Mouse (Mus musculus) CH12.LX (cell line): ENCODE measurements around the gene Fmo4. TPM values are rescaled to one million over a fixed set of nuclear protein-coding genes. Genes with fewer than 3 reads are reported as not detected.

Experiments used
- DNase-seq: peaks from one replicate; pipeline ENCODE4 v3.0.0-alpha.2; 2013; ENCODE audit errors: extremely low read depth
- H3K27ac ChIP-seq: 2 replicates; pipeline ENCODE4 v1.5.1; 2012; ENCODE audit warnings: low read depth, mild to moderate bottlenecking, control low read depth, moderate library complexity; ENCODE audit not compliant: insufficient read depth
- H3K27me3 ChIP-seq: replicated peaks from 2 replicates; pipeline ENCODE3; 2012; ENCODE audit warnings: inconsistent platforms
- H3K36me3 ChIP-seq, 2 experiments: replicated peaks in 1 of 2; 2 replicates each; pipeline versions ENCODE3 to v1.6.1; 2012; ENCODE audit warnings: inconsistent platforms in 1 of 2, low read length in 1 of 2, mild to moderate bottlenecking in 1 of 2, mixed read lengths in 1 of 2, moderate library complexity in 1 of 2; ENCODE audit not compliant: control insufficient read depth in 1 of 2, insufficient read depth in 1 of 2
- H3K4me1 ChIP-seq, 2 experiments: 2 replicates each; pipeline ENCODE4 v1.6.1; 2012; ENCODE audit warnings: inconsistent platforms in 1 of 2, moderate library complexity in 1 of 2; ENCODE audit not compliant: insufficient read depth in 2 of 2, control insufficient read depth in 1 of 2
- H3K4me2 ChIP-seq: 2 replicates; pipeline ENCODE4 v1.6.1; 2012; ENCODE audit warnings: low read depth, mild to moderate bottlenecking, control low read depth; ENCODE audit not compliant: poor library complexity, insufficient read depth, severe bottlenecking
- H3K4me3 ChIP-seq, 3 experiments: fragments of 150-350 bp in 1 of 3; sonication (generic) in 1 of 3; replicated peaks in 1 of 3; 2 replicates each; pipeline versions ENCODE3 to v1.5.1; 2011 to 2012; ENCODE audit warnings: low read depth in 2 of 3, low read length in 2 of 3, mild to moderate bottlenecking in 2 of 3, moderate library complexity in 2 of 3, control low read depth in 1 of 3, improper control_type of control experiment in 1 of 3, inconsistent platforms in 1 of 3, mixed read lengths in 1 of 3; ENCODE audit not compliant: poor library complexity in 1 of 3
- H3K79me2 ChIP-seq: replicated peaks from 2 replicates; pipeline ENCODE4 v1.6.1; 2012; ENCODE audit warnings: mild to moderate bottlenecking, moderate library complexity; ENCODE audit not compliant: control insufficient read depth, poor library complexity, insufficient read depth, severe bottlenecking; ENCODE audit errors: extremely low read depth
- H3K9ac ChIP-seq: 2 replicates; pipeline ENCODE4 v1.6.1; 2012; ENCODE audit warnings: low read depth, mild to moderate bottlenecking, control low read depth, moderate library complexity; ENCODE audit not compliant: insufficient read depth
- H3K9me3 ChIP-seq: replicated peaks from 2 replicates; pipeline ENCODE3; 2012; ENCODE audit warnings: low read length, inconsistent platforms, mixed read lengths
- CHD1 ChIP-seq: IDR thresholded peaks from 2 replicates; pipeline ENCODE4 v1.6.1; 2012; ENCODE audit warnings: low read depth, low read length, improper control_type of control experiment, inconsistent platforms
- CTCF ChIP-seq, 2 experiments: IDR thresholded peaks in 1 of 2; conservative IDR thresholded peaks in 1 of 2; 2 replicates each; pipeline ENCODE4 v1.5.1; 2011 to 2012; ENCODE audit warnings: low read depth in 2 of 2, low read length in 2 of 2, improper control_type of control experiment in 1 of 2, inconsistent platforms in 1 of 2, mild to moderate bottlenecking in 1 of 2, moderate library complexity in 1 of 2
- ELF1 ChIP-seq: IDR thresholded peaks from 2 replicates; pipeline ENCODE4 v1.6.1; 2014; ENCODE audit warnings: low read depth, mild to moderate bottlenecking, inconsistent platforms, low read length, improper control_type of control experiment
- EP300 ChIP-seq: IDR thresholded peaks from 2 replicates; pipeline ENCODE4 v1.6.1; 2011; ENCODE audit warnings: low read length, improper control_type of control experiment
- ETS1 ChIP-seq: conservative IDR thresholded peaks from 2 replicates; pipeline ENCODE4 v1.6.1; 2012; ENCODE audit warnings: low read depth, mild to moderate bottlenecking, inconsistent platforms, low read length, improper control_type of control experiment, moderate library complexity
- GABPA ChIP-seq: IDR thresholded peaks from 2 replicates; pipeline ENCODE4 v1.6.1; 2012; ENCODE audit warnings: low read depth, low read length, improper control_type of control experiment, inconsistent platforms; ENCODE audit not compliant: insufficient replicate concordance
- HCFC1 ChIP-seq: IDR thresholded peaks from 2 replicates; pipeline ENCODE4 v1.6.1; 2012; ENCODE audit warnings: low read depth, mild to moderate bottlenecking, inconsistent platforms, low read length, improper control_type of control experiment
- MAX ChIP-seq: IDR thresholded peaks from 2 replicates; pipeline ENCODE4 v1.6.1; 2011; ENCODE audit warnings: low read length, improper control_type of control experiment
- MAZ ChIP-seq: IDR thresholded peaks from 2 replicates; pipeline ENCODE4 v1.6.1; 2012; ENCODE audit warnings: low read depth, mild to moderate bottlenecking, inconsistent platforms, low read length, improper control_type of control experiment, moderate library complexity
- MEF2A ChIP-seq: IDR thresholded peaks from 2 replicates; pipeline ENCODE4 v1.6.1; 2014; ENCODE audit warnings: low read depth, mild to moderate bottlenecking, inconsistent platforms, low read length, improper control_type of control experiment, borderline replicate concordance
- NELFE ChIP-seq: IDR thresholded peaks from 2 replicates; pipeline ENCODE4 v1.6.1; 2011; ENCODE audit warnings: low read depth, low read length, improper control_type of control experiment
- POLR2AphosphoS2 ChIP-seq: IDR thresholded peaks from 2 replicates; pipeline ENCODE4 v1.6.1; 2011; ENCODE audit warnings: low read depth, low read length, improper control_type of control experiment
- RAD21 ChIP-seq: IDR thresholded peaks from 2 replicates; pipeline ENCODE4 v1.6.1; 2011; ENCODE audit warnings: low read depth, mild to moderate bottlenecking, low read length, improper control_type of control experiment, moderate library complexity
- TBP ChIP-seq: conservative IDR thresholded peaks from 2 replicates; pipeline ENCODE4 v1.6.1; 2011; ENCODE audit warnings: low read depth, low read length, improper control_type of control experiment
- USF1 ChIP-seq: IDR thresholded peaks from 2 replicates; pipeline ENCODE4 v1.6.1; 2014; ENCODE audit warnings: low read depth, mild to moderate bottlenecking, inconsistent platforms, low read length, improper control_type of control experiment
- USF2 ChIP-seq: conservative IDR thresholded peaks from 2 replicates; pipeline ENCODE4 v1.6.1; 2011; ENCODE audit warnings: low read depth, low read length, improper control_type of control experiment
- ZKSCAN1 ChIP-seq: IDR thresholded peaks from 2 replicates; pipeline ENCODE4 v1.6.1; 2012; ENCODE audit warnings: low read depth, inconsistent platforms, low read length, improper control_type of control experiment, borderline replicate concordance
- ZMIZ1 ChIP-seq: IDR thresholded peaks from 2 replicates; pipeline ENCODE4 v1.6.1; 2012; ENCODE audit warnings: low read depth, mild to moderate bottlenecking, inconsistent platforms, low read length, improper control_type of control experiment
- ZNF384 ChIP-seq: IDR thresholded peaks from 2 replicates; pipeline ENCODE4 v1.6.1; 2012; ENCODE audit warnings: low read depth, low read length, improper control_type of control experiment, inconsistent platforms
- dilution Hi-C: fragments of 300-500 bp; cut with MboI; formaldehyde crosslinking; loops from 2 replicates; pipeline ENCODE4 v1.14.3; 2020; ENCODE audit warnings: low sequenced_read_pairs; ENCODE audit not compliant: extremely low pct_unique_long_range_greater_than_20kb, extremely low pct_ligation_motif_present
- in situ Hi-C: fragments of 300-500 bp; cut with MboI; formaldehyde crosslinking; loops from 3 replicates; pipeline ENCODE4 v1.14.3; 2019; ENCODE audit warnings: low sequenced_read_pairs, low pct_ligation_motif_present, low pct_unique_long_range_greater_than_20kb, mixed read lengths
- polyA plus RNA-seq: library from polyadenylated mRNA; unstranded; fragments of >175 nt; gene quantifications from 2 replicates; pipeline ENCODE4 v1.2.1, GENCODE M21; 2012; ENCODE audit warnings: low read depth; ENCODE audit not compliant: insufficient read length
- total RNA-seq, 2 experiments: library from RNA; depleted of rRNA; stranded (reverse); fragments of 300-350 nt in 1 of 2; fragments of >200 nt in 1 of 2; gene quantifications; 2 replicates each; pipeline ENCODE4 v1.2.3; 2012 to 2014

Fmo4 gene
- total and polyA plus RNA-seq, 3 experiments = not detected

DNA sequence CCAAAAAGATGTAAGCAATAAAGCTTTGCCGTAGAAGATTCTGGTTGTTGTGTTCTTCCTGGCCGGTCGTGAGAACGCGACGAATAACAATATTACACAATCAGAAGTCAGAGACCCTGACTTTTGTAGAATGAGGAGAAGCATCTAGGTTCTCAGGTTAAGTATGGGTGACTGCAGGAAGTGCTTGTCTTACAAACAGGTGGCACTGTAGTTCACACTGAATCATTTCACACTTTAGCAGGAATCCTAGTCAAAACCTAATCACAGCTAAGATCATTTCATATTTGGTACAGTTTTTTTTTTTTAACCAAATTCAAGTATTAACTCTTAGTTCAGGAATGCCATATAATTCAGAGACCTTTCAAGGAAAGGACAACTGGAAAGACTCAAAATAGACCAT lies 33.8 kb upstream of the Fmo4 start:
- in situ Hi-C loops (no loop called here), dilution Hi-C loops (no loop called here)
- H3K4me1 ChIP-seq = no peaks in the 10 kb centered on the region
- TF ChIP-seq USF1 = no peak
- no peak for TF ChIP-seq MAX
- TF ChIP-seq ETS1 = no peak
- TF ChIP-seq HCFC1 = no peak
- no peak for TF ChIP-seq ZKSCAN1
- no peak for TF ChIP-seq ELF1
- no peak for TF ChIP-seq TBP
- TF ChIP-seq POLR2AphosphoS2 = no peak
- no peak overlapping the region for H3K9ac ChIP-seq
- H3K9me3 ChIP-seq = no peaks in the 10 kb centered on the region
- no peak overlapping the region for H3K4me3 ChIP-seq
- no peak overlapping the region for H3K4me2 ChIP-seq
- H3K27me3 ChIP-seq = no peaks in the 10 kb centered on the region
- no peak for DNase-seq
- H3K27ac ChIP-seq = no peak overlapping the region
- H3K79me2 ChIP-seq = no peaks in the 10 kb centered on the region
- no peaks in the 10 kb centered on the region for H3K36me3 ChIP-seq

DNA sequence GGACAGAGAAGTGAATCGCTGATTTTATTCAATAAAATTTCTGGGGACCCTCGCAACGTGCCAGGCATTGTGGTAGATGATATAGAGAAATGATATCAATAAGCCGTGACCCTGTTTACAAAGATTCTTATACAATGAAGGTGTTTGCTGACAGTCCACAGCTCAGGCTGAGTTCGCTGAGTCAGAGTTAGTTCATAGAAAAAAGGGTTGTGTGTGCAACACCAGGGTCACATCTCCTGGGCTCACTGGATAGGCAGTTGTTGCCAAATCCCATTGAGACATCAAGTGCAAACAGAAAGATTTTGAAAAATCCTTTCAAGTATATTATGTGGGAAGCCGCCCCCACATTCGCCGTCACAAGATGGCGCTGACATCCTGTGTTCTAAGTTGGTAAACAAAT lies 26.4 kb upstream of the Fmo4 start:
- Histone ChIP-seq H3K4me3 (no peak overlapping the region), H3K4me2 (no peak overlapping the region), H3K4me1 (no peaks in the 10 kb centered on the region), H3K9me3 (no peaks in the 10 kb centered on the region), H3K27me3 (no peaks in the 10 kb centered on the region), H3K79me2 (no peaks in the 10 kb centered on the region), H3K9ac (no peak overlapping the region), H3K27ac (no peak overlapping the region), H3K36me3 (no peaks in the 10 kb centered on the region)
- no peak for DNase-seq
- dilution Hi-C loops = no loop called here
- in situ Hi-C loops = no loop called here
- TF ChIP-seq MEF2A (no peak), EP300 (no peak), ZMIZ1 (no peak), ZKSCAN1 (no peak), GABPA (no peak), USF1 (no peak), USF2 (no peak), NELFE (no peak), MAZ (no peak), ZNF384 (no peak), CHD1 (no peak), RAD21 (no peak), CTCF (conservative IDR thresholded peaks at IDR 0.05 in 1 of 2, IDR thresholded peaks at IDR 0.05 in 1 of 2; ENCODE audit: low read depth in 2 of 2, low read length in 2 of 2) (no peak)
